Mouse (Mus musculus): Measurements from ENCODE around the gene Mob1a. TPM values are rescaled to one million over a fixed set of nuclear protein-coding genes. Genes with fewer than 3 reads are reported as not detected.
"Not testable (repeated sequence)": the region's sequence is repeated elsewhere in the genome, so short reads cannot be mapped to it uniquely, and the experiment has no call there.

Mob1a gene
- polyA plus RNA-seq, 1 experiment from 2014 or later = 35.8 TPM

DNA sequence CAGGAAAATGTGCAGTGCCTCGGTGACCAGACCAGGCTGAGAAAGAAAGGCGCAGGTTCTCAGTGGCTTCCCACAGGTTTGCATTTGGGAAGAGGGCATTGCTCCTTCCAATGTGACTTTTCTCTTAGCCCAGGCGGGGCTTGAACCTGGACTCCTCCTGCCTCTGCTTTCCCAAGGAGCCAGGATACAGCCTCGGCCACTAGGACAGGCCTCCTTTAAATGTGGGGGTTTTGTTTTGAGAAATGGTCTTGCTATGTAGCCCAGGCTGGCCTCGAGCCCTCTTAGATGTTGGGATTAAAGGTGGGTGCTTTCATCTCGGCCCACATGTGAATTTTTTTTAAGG, 549 bp downstream of the Mob1a start:
- H3K4me2 ChIP-seq (ENCODE audit: low read depth, low read length) = peak overlapping the region; percentile 89
- peak overlapping the region; percentile 94 for H3K27ac ChIP-seq (ENCODE audit: low read length)
- H3K27me3 ChIP-seq (ENCODE audit: control insufficient read depth, insufficient read depth, low read length) = no peaks in the 10 kb centered on the region
- H3K9ac ChIP-seq (ENCODE audit: low read length) = peak overlapping the region; percentile 93
- WGBS = 6% methylated on average over 6 of the region's 6 CpGs
- H3K4me1 ChIP-seq (ENCODE audit: control insufficient read depth, insufficient read depth, low read length) = peaks cover 13% of the 10 kb centered on the region
- H3K36me3 ChIP-seq (ENCODE audit: control insufficient read depth, insufficient read depth) = peaks cover 16% of the 10 kb centered on the region
- ATAC-seq (replicated peaks; ENCODE audit: extremely low read depth, insufficient read depth, low FRiP score) = peak; percentile 38; the same call in 1 of the 2 replicates
- H3K9me3 ChIP-seq (replicated peaks; ENCODE audit: control insufficient read depth, low read length) = no peaks in the 10 kb centered on the region
- H3K4me3 ChIP-seq (ENCODE audit: low read length) = peak overlapping the region; percentile 89

DNA sequence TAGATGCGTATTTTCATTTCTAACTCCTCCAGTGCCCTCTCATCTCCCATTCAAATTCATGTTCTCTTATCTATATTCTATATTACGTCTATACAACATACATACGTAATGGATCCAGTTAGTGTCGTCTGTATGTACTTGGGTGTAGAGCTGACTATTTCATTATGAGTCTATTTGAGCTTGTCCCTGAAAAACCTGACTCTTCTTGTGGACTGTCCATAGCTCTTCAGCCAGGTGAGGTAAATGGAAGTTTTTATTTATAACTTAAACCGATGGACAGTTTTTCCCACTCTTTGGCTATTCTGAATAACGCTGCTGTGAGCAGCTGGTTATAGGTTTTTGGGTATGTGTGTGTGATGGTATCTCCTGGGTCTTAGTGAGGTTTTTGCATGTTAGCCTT, 945 bp downstream of the Mob1a start:
- Histone ChIP-seq H3K4me1 (ENCODE audit: control insufficient read depth, insufficient read depth, low read length) (peaks cover 13% of the 10 kb centered on the region), H3K9me3 (replicated peaks; ENCODE audit: control insufficient read depth, low read length) (no peaks in the 10 kb centered on the region), H3K9ac (ENCODE audit: low read length) (peak overlapping the region; percentile 93), H3K4me3 (ENCODE audit: low read length) (peak overlapping the region; percentile 89), H3K27ac (ENCODE audit: low read length) (no peak overlapping the region), H3K36me3 (ENCODE audit: control insufficient read depth, insufficient read depth) (peaks cover 20% of the 10 kb centered on the region), H3K27me3 (ENCODE audit: control insufficient read depth, insufficient read depth, low read length) (no peaks in the 10 kb centered on the region), H3K4me2 (ENCODE audit: low read depth, low read length) (peak overlapping the region; percentile 89)
- ATAC-seq (replicated peaks; ENCODE audit: extremely low read depth, insufficient read depth, low FRiP score) = no peak
- 45% methylated on average over 6 of the region's 6 CpGs for WGBS

DNA sequence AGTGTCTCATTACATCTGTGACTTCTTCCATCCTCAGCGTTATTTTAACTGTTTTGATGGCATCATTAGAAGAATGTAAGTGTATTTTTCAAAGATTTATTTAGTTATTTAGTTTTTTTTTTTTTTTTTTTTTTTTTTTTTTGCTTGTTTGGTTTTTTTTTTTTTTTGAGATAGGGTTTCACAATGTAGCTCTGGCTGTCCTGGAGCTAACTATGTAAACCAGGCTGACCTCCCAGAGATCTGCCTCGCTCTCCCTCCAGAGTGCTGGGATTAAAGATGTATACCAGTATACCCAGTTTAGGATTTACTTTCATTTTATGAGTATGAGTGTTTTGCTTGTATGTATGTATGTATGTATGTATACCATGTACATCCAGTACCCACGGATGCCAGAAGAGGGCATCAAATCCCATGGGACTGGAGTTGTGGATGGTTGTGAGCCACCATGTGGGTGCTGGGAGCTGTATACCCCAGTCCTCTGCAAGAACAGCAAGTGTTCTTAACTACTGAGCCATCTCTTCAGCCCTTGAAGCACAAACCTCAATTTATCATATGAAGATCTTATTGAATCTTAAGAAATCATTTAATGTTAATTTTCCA, 1.9 kb downstream of the Mob1a start:
- H3K9me3 ChIP-seq (replicated peaks; ENCODE audit: control insufficient read depth, low read length) = no peaks in the 10 kb centered on the region
- H3K9ac ChIP-seq (ENCODE audit: low read length) = no peak overlapping the region
- ATAC-seq (replicated peaks; ENCODE audit: extremely low read depth, insufficient read depth, low FRiP score) = no peak
- no peaks in the 10 kb centered on the region for H3K27me3 ChIP-seq (ENCODE audit: control insufficient read depth, insufficient read depth, low read length)
- no peak overlapping the region for H3K4me3 ChIP-seq (ENCODE audit: low read length)
- H3K4me1 ChIP-seq (ENCODE audit: control insufficient read depth, insufficient read depth, low read length) = peaks cover 13% of the 10 kb centered on the region
- H3K4me2 ChIP-seq (ENCODE audit: low read depth, low read length) = peak overlapping the region; percentile 89; the same call in 1 of the 2 replicates
- no peak overlapping the region for H3K27ac ChIP-seq (ENCODE audit: low read length)
- 87% methylated on average over 3 of the region's 3 CpGs for WGBS
- H3K36me3 ChIP-seq (ENCODE audit: control insufficient read depth, insufficient read depth) = peaks cover 26% of the 10 kb centered on the region

DNA sequence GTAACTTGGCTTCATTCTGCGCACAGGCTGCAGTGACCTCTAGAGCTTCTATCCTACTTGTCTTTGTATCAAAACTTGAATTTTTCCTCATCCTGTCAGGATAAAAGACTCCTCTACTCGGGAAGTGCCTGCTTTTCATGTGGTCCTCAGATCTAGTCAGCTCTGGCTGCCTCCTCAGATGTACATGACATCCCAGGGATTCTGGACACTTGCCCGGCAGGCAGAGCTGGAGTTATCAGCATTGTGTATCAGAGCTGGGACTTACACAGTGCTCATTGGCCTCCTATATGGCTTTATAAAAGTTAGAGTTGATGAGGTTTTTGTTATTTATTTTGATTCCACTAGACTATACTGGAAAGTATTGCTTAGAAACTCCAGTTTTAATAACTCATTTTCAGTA, 15.6 kb downstream of the Mob1a start:
- no peaks in the 10 kb centered on the region for H3K9me3 ChIP-seq (replicated peaks; ENCODE audit: control insufficient read depth, low read length)
- ATAC-seq (replicated peaks; ENCODE audit: extremely low read depth, insufficient read depth, low FRiP score) = no peak
- H3K9ac ChIP-seq (ENCODE audit: low read length) = no peak overlapping the region
- H3K27ac ChIP-seq (ENCODE audit: low read length) = no peak overlapping the region
- H3K4me3 ChIP-seq (ENCODE audit: low read length) = no peak overlapping the region
- H3K27me3 ChIP-seq (ENCODE audit: control insufficient read depth, insufficient read depth, low read length) = no peaks in the 10 kb centered on the region
- H3K36me3 ChIP-seq (ENCODE audit: control insufficient read depth, insufficient read depth) = peaks cover 33% of the 10 kb centered on the region
- H3K4me1 ChIP-seq (ENCODE audit: control insufficient read depth, insufficient read depth, low read length) = no peaks in the 10 kb centered on the region
- WGBS = 54% methylated on average over 3 of the region's 3 CpGs
- no peak overlapping the region for H3K4me2 ChIP-seq (ENCODE audit: low read depth, low read length)

DNA sequence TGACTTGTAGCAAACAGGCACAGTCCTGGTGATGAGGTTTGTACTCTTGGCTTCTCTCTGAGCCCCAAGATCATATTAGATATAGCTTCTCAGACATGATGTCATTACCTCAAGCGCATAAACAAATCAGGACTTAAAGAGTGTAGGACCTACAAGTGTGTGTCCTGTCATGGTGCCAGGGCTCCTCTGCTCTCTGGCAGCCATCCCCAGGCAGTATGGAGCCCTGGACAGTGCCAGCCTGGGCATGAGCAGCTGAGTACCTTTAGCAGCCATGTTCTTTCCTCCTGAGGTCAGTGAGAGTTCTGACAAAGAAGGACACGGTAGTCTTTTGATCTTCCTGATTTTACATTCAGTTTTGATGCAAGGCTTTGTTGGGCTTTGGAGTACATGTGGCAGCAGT, 17.1 kb downstream of the Mob1a start:
- peaks cover 28% of the 10 kb centered on the region for H3K36me3 ChIP-seq (ENCODE audit: control insufficient read depth, insufficient read depth)

DNA sequence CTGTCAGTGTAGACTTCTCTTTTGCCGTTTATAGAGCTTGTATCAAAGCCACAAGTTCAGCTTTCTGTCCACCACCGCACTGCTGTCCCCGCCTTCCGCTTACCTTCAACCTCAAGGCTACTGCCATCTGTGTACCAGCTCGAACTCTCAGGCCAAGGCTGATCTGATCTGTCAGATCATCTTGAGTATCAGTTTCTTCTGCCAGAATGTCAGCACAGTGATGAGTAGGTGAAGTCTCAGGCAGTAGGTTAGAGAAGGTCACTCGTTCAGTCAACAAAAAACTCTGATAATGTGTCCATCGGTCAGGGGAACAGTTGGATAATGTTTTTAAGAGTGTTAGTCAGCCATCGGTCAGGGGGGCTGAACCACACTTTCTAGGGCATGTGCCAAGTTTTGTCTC, 19.5 kb downstream of the Mob1a start:
- ATAC-seq (replicated peaks; ENCODE audit: extremely low read depth, insufficient read depth, low FRiP score); H3K9ac ChIP-seq (ENCODE audit: low read length); H3K27ac ChIP-seq (ENCODE audit: low read length); H3K4me3 ChIP-seq (ENCODE audit: low read length); H3K9me3 ChIP-seq (replicated peaks; ENCODE audit: control insufficient read depth, low read length); H3K27me3 ChIP-seq (ENCODE audit: control insufficient read depth, insufficient read depth, low read length); H3K4me1 ChIP-seq (ENCODE audit: control insufficient read depth, insufficient read depth, low read length); H3K36me3 ChIP-seq (ENCODE audit: control insufficient read depth, insufficient read depth); H3K4me2 ChIP-seq (ENCODE audit: low read depth, low read length): not testable (repeated sequence)
- WGBS = 79% methylated on average over 8 of the region's 8 CpGs

More for the DNA sequence above, 17.1 kb downstream of the Mob1a start:
- ATAC-seq (replicated peaks; ENCODE audit: extremely low read depth, insufficient read depth, low FRiP score) = no peak
- Histone ChIP-seq H3K27ac (ENCODE audit: low read length) (no peak overlapping the region), H3K27me3 (ENCODE audit: control insufficient read depth, insufficient read depth, low read length) (no peaks in the 10 kb centered on the region), H3K4me1 (ENCODE audit: control insufficient read depth, insufficient read depth, low read length) (no peaks in the 10 kb centered on the region), H3K4me3 (ENCODE audit: low read length) (no peak overlapping the region), H3K9ac (ENCODE audit: low read length) (no peak overlapping the region), H3K4me2 (ENCODE audit: low read depth, low read length) (no peak overlapping the region), H3K9me3 (replicated peaks; ENCODE audit: control insufficient read depth, low read length) (no peaks in the 10 kb centered on the region)
- 91% methylated on average over 2 of the region's 2 CpGs for WGBS

DNA sequence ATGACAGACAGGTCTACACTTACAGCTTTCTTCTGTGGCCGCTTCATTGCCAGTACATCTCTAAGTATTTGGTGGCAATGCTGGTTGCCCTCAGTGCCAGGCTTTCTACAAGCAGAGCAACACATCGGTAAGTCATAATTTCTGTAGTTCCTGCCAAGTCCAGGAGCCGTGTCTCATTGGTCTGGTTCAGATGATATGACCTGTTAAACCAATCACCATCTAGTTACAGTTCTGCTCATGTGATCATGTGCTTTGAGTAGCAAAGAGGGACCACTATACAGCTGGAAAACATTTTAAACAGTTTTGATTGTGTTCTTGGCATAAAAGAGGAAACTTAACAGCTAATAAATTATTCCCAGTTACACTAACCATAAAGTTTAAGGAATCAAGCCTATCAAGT, 22.1 kb downstream of the Mob1a start:
- Histone ChIP-seq H3K9ac (ENCODE audit: low read length) (no peak overlapping the region), H3K4me3 (ENCODE audit: low read length) (no peak overlapping the region), H3K27me3 (ENCODE audit: control insufficient read depth, insufficient read depth, low read length) (no peaks in the 10 kb centered on the region), H3K36me3 (ENCODE audit: control insufficient read depth, insufficient read depth) (peaks cover 3% of the 10 kb centered on the region; the same call in 1 of the 2 replicates), H3K9me3 (replicated peaks; ENCODE audit: control insufficient read depth, low read length) (no peaks in the 10 kb centered on the region), H3K4me1 (ENCODE audit: control insufficient read depth, insufficient read depth, low read length) (peaks cover 11% of the 10 kb centered on the region), H3K4me2 (ENCODE audit: low read depth, low read length) (no peak overlapping the region), H3K27ac (ENCODE audit: low read length) (no peak overlapping the region)
- 88% methylated on average over 3 of the region's 3 CpGs for WGBS
- no peak for ATAC-seq (replicated peaks; ENCODE audit: extremely low read depth, insufficient read depth, low FRiP score)

DNA sequence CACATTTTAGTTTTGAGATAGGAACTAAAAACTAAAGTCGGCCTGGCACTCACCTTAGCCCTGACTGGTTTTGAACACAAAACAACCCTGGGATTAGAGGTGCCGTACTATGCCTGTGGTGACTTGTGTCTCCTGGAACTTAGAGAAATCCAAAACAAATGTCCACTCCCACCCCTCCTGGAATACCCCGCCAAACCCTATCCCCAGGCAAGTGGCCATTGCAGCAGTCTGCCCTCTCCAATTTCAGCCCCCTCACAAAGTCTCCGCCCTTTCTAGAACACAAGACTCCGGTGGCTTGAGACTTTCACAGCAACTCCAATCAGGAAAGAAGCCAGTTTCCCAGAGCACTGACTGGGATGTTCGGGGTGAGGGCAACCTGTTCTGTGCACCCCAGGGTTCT, 23.1 kb downstream of the Mob1a start, which contains the start of gene Bola3:
Gene Bola3, plus strand, starts transcription at position 275 of the 400 bp plus-strand sequence.
- H3K9me3 ChIP-seq (replicated peaks; ENCODE audit: control insufficient read depth, low read length) = no peaks in the 10 kb centered on the region
- H3K4me1 ChIP-seq (ENCODE audit: control insufficient read depth, insufficient read depth, low read length) = peaks cover 11% of the 10 kb centered on the region
- WGBS = 34% methylated on average over 6 of the region's 6 CpGs
- peak within 1 kb of the TSS; percentile 72 for H3K27ac ChIP-seq (ENCODE audit: low read length)
- ATAC-seq (replicated peaks; ENCODE audit: extremely low read depth, insufficient read depth, low FRiP score) = peak; percentile 17; the same call in 1 of the 2 replicates
- peak within 1 kb of the TSS; percentile 94 for H3K4me2 ChIP-seq (ENCODE audit: low read depth, low read length)
- H3K27me3 ChIP-seq (ENCODE audit: control insufficient read depth, insufficient read depth, low read length) = no peaks in the 10 kb centered on the region
- peak within 1 kb of the TSS; percentile 93 for H3K9ac ChIP-seq (ENCODE audit: low read length)
- peaks cover 9% of the 10 kb centered on the region for H3K36me3 ChIP-seq (ENCODE audit: control insufficient read depth, insufficient read depth)
- H3K4me3 ChIP-seq (ENCODE audit: low read length) = peak within 1 kb of the TSS; percentile 90

DNA sequence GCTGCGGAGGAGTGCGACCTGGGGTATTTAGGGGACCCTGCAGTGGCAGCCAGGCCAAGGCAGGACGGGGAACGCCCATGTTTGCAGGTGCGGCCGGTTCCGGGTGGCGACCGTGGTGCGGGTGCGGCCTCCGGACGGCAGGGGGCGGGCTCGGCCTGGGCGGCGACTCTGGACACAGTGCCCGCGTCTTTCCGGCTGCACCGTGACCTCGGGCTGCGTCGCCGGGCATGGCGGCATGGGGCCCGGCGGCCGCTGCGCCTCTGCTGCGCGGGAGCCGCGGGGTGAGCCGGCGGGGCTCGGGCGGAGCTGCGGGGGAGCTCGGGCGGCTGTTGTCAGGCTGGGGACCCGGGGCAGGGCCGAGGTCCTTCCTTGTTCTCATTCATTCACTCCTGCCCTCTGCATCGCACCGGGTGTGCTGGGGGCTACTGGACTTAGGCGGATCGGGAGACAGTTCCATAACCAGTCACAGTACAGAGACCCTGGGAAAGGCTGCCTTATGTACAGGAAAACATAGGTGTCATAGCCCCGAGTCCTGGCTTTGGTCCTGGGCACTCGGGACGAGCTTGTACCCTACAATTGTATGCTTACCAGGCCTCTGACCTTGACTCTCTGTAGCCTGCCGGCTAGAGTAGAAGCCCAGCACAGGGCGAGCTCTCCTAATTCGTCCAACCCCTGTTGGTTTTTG, 23.6 kb downstream of the Mob1a start:
- peaks cover 11% of the 10 kb centered on the region for H3K4me1 ChIP-seq (ENCODE audit: control insufficient read depth, insufficient read depth, low read length)
- peaks cover 14% of the 10 kb centered on the region for H3K36me3 ChIP-seq (ENCODE audit: control insufficient read depth, insufficient read depth)
- under 1% methylated on average over 53 of the region's 53 CpGs for WGBS
- no peaks in the 10 kb centered on the region for H3K27me3 ChIP-seq (ENCODE audit: control insufficient read depth, insufficient read depth, low read length)
- H3K27ac ChIP-seq (ENCODE audit: low read length) = peak overlapping the region; percentile 72
- ATAC-seq (replicated peaks; ENCODE audit: extremely low read depth, insufficient read depth, low FRiP score) = peak; percentile 93
- H3K4me3 ChIP-seq (ENCODE audit: low read length) = peak overlapping the region; percentile 90
- peak overlapping the region; percentile 93 for H3K9ac ChIP-seq (ENCODE audit: low read length)
- peak overlapping the region; percentile 94 for H3K4me2 ChIP-seq (ENCODE audit: low read depth, low read length)
- no peaks in the 10 kb centered on the region for H3K9me3 ChIP-seq (replicated peaks; ENCODE audit: control insufficient read depth, low read length)

All from heart, embryonic 16.5 days (tissue).